Mouse (Mus musculus) lung, postnatal 14 days (tissue): ENCODE results near the gene Rgs17.
A peak's percentile ranks its signal among the peaks of the same experiment; 100 is the strongest.

ENCODE experiments used
- DNase-seq: peaks from one replicate; pipeline ENCODE4 v3.0.0; 2021

Gene Rgs17

DNA sequence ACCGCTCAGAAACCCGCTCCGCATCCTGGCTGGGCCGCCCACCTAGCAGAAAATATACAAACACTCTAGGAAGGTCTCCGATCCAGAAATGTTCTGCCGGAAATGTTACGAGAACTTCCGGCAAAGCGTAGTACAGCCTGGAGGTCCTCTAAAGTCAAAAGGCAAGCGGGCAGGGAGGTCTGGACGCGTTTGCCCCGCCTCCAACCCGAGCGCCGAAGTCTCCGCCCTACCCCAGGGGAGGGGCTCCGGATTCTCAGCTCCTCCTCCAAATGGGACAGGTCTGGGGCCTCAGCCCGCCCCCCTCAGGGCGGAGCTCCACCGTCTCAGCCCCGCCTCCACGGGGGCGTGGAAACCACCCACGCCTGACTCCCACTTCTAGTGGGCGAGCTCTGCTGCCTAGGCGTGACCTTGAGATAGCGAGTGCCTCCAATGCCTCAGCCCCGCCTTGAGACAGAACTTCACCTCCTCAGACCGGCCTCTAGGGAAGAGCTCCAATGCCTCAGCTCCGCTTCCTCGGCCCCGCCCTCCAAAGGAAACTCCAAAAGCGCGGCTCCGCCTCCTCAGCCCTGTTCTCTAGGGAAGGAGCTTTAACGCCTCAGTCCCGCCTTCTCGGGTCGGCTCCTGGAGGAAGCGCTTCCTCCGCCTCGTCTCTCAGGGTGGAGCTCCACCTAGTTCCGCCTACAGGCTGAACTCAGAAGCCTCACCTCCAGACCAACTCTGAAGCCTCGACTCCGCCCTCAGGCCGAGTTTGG is 98.3 kb downstream of the Rgs17 start, which contains the start of gene Mtrf1l:
Gene Mtrf1l (minus strand): TSS at position 171 of the 752 bp plus-strand sequence.
- DNase-seq = peak; percentile 98

DNA sequence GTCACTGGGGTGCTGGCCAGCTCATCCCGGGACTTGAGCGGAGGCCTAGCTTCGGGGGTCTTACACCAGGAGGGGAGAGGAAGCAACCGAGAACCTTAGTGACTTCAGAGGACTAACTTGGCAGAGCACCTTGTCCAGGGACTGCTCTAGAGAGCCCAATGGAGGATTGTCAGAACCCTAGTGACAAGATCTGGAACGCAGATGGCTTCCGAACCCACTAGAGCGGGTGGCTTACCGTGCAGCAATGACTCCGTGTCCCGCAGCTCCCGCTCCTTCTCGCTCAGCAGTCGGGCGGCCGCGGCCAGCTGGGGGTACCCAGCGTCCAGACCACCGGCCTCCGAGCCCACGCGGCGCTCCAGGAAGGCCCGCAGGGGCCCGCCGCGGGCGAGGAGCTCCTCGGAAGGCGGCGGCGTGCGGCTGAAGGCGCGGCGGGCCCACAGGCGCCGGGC is 98.9 kb downstream of the Rgs17 start:
- DNase-seq = no peak

GRCm38 (mm10) chr10:5818772-5819171 is 103.4 kb downstream of the Rgs17 start:
- no peak for DNase-seq

DNA sequence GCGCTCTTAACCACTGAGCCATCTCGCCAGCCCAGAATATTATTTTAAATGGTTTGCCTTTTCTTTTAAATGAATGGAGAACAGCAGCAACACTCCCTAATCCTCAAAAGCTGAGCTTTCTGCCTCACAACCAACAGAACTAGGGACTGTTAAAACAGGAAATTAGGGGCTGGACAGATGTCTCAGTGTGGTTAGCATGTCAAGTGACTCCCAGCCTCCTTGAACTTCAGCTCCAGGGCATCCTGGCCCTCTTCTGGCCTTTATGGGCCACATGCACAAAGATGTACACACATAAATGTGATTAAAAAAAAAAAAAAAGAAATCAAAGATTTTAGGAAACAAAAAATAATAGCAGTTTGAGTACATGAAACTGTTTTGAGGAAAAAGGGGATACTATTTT is 106.2 kb downstream of the Rgs17 start:
- no peak for DNase-seq

DNA sequence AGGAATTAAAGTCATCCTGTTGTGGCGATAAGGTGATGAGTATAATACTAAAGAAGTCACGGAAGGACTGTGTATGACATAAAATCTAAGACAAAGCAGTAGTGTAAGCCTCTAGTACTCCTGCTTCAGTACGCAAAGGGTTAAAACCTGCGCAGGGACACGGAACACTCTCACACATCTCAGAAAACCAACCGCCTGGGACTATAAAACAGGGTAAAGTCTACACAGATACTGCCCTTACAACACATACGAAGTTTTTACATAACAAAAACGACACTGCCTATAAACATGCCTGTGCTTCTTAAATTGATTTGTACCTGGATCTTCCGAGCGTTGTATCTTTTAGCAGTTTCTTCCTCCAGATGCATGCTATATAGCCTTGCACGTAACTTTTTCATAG is 108.5 kb downstream of the Rgs17 start:
- no peak for DNase-seq

GRCm38 (mm10) chr10:5807683-5808082 is 114.5 kb downstream of the Rgs17 start:
- no peak for DNase-seq

GRCm38 (mm10) chr10:5806996-5807395 is 115.2 kb downstream of the Rgs17 start:
- DNase-seq = no peak

GRCm38 (mm10) chr10:5806416-5806815 is 115.8 kb downstream of the Rgs17 start:
- DNase-seq = peak; percentile 13

DNA sequence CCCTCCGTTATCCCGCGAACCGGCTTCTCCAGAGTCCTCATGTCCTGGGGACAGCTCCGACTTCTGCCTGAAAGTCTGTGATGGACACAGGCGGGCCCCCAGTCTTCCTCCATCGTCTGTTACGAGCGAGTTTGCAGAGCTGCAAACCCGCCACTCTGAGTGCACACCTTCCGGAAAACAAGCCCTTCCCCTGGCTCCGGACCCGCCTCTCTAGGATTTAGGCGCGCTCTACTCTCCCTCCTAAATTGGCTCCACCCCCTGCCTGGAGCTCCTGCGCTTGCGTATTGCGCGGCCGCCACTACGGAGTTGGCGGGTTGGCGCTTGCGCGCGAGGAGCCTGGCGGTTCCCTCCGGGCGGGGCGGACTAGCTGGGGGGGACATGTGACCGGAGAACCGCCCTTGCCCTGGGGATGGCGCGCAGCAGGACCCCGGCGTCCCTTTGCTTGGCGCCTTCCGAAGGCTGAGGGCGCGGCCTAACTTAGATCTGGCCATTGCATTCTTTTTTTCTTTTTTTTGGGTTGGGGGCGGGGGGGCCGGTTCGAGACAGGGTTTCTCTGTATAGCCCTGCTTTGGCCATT is 116.4 kb downstream of the Rgs17 start:
- peak; percentile 96 for DNase-seq

GRCm38 (mm10) chr10:5805243-5805730 is 116.9 kb downstream of the Rgs17 start, which contains the start of gene Fbxo5:
Gene Fbxo5 (minus strand): TSS chr10:5805600.
- DNase-seq = peak; percentile 98

- DNase-seq = no peak
Observed at GRCm38 (mm10) chr10:5804691-5805156, 117.5 kb downstream of the Rgs17 start.

GRCm38 (mm10) chr10:5803739-5804138 is 118.5 kb downstream of the Rgs17 start:
- DNase-seq = no peak

GRCm38 (mm10) chr10:5802866-5803265 is 119.3 kb downstream of the Rgs17 start:
- no peak for DNase-seq

- DNase-seq = peak; percentile 8
Observed at GRCm38 (mm10) chr10:5800490-5800889, 121.7 kb downstream of the Rgs17 start.

GRCm38 (mm10) chr10:5798069-5798468 is 124.1 kb downstream of the Rgs17 start:
- no peak for DNase-seq

GRCm38 (mm10) chr10:5790657-5791056 is 131.5 kb downstream of the Rgs17 start:
- DNase-seq = peak; percentile 58

DNA sequence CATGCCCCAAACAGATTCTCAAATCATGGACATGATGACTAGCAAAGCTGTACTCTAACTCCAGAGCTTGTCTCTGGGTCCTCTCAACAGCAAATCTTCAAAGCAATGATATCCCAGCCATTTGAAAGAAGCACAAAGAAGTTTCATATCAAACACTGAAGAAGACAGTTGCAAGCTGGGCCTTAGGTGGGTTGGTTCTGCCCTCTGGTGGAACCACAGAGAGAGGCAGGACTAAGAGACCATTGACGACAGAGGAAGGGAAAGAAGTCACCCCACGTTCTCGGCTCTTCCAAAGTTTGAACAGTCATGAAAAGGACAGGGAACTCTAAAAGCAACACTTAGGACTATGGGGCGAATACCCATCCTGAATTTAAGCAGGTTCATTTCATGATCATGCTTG is 135.3 kb downstream of the Rgs17 start:
- peak; percentile 15 for DNase-seq
